Mouse (Mus musculus) MEL (cell line): ENCODE measurements at regions not wholly inside any gene's neighbourhood (a gene's known extent, or its start where the extent isn't known, plus 50 kb on each side); places are given as distances from the start of the nearest gene placed in this dataset.

Experiments
- CHD2 ChIP-seq: IDR thresholded peaks from 2 replicates; pipeline ENCODE4 v1.6.1; 2011; ENCODE audit warnings: low read length, improper control_type of control experiment
- CTCF ChIP-seq, 3 experiments: IDR thresholded peaks in 2 of 3; conservative IDR thresholded peaks in 1 of 3; 2 replicates each; pipeline ENCODE4 v1.5.1; 2011 to 2012; ENCODE audit warnings: low read length in 3 of 3, low read depth in 2 of 3, mild to moderate bottlenecking in 2 of 3, improper control_type of control experiment in 1 of 3, inconsistent platforms in 1 of 3, mixed read lengths in 1 of 3, moderate library complexity in 1 of 3; ENCODE audit not compliant: control insufficient read depth in 1 of 3, insufficient read depth in 1 of 3, poor library complexity in 1 of 3, severe bottlenecking in 1 of 3
- EP300 ChIP-seq, 2 experiments: IDR thresholded peaks; 2 replicates each; pipeline ENCODE4 v1.6.1; 2011; ENCODE audit warnings: improper control_type of control experiment in 2 of 2, low read length in 2 of 2, low read depth in 1 of 2, mild to moderate bottlenecking in 1 of 2
- MAFK ChIP-seq: IDR thresholded peaks from 2 replicates; pipeline ENCODE4 v1.6.1; 2011; ENCODE audit warnings: low read depth, mild to moderate bottlenecking, low read length, improper control_type of control experiment, borderline replicate concordance
- MAZ ChIP-seq: IDR thresholded peaks from 2 replicates; pipeline ENCODE4 v1.6.1; 2012; ENCODE audit warnings: low read depth, mild to moderate bottlenecking, inconsistent platforms, low read length, improper control_type of control experiment
- POLR2A ChIP-seq, 2 experiments: IDR thresholded peaks; 2 replicates each; pipeline ENCODE4 v1.6.1; 2011 to 2012; ENCODE audit warnings: low read length in 2 of 2, mild to moderate bottlenecking in 2 of 2, control low read depth in 1 of 2, improper control_type of control experiment in 1 of 2, low read depth in 1 of 2, moderate library complexity in 1 of 2; ENCODE audit not compliant: control insufficient read depth in 1 of 2, insufficient read depth in 1 of 2, poor library complexity in 1 of 2
- TBP ChIP-seq: IDR thresholded peaks from 2 replicates; pipeline ENCODE4 v1.8.0; 2011; ENCODE audit warnings: low read depth, low read length, improper control_type of control experiment
- ZNF384 ChIP-seq: IDR thresholded peaks from 2 replicates; pipeline ENCODE4 v1.6.1; 2012; ENCODE audit warnings: low read depth, mild to moderate bottlenecking, inconsistent platforms, low read length, improper control_type of control experiment

GRCm38 (mm10) chr4:92064592-92064991 is 82.4 kb downstream of the Izumo3 start:
- TF ChIP-seq CTCF (IDR thresholded peaks at IDR 0.05 in 2 of 3, conservative IDR thresholded peaks at IDR 0.05 in 1 of 3; ENCODE audit: control insufficient read depth in 1 of 3, insufficient read depth in 1 of 3, low read depth in 2 of 3, low read length in 3 of 3, poor library complexity in 1 of 3, severe bottlenecking in 1 of 3) (no peak), CHD2 (no peak), TBP (no peak), MAFK (no peak), POLR2A (IDR thresholded peaks at IDR 0.05; ENCODE audit: control insufficient read depth in 1 of 2, insufficient read depth in 1 of 2, low read depth in 1 of 2, low read length in 2 of 2, poor library complexity in 1 of 2) (no peak), EP300 (IDR thresholded peaks at IDR 0.05; ENCODE audit: low read depth in 1 of 2, low read length in 2 of 2) (no peak), ZNF384 (no peak), MAZ (no peak)
